Mouse (Mus musculus) liver, embryonic 15.5 days (tissue): ENCODE results near the gene Fgf5. TPM values are rescaled to one million over a fixed set of nuclear protein-coding genes. Genes with fewer than 3 reads are reported as not detected.

Experiments
- ATAC-seq: fragments of 200-750 bp; cut with Nextera tagmentation; 2 replicates; pipeline ENCODE4 v1.8.0; 2017; ENCODE audit warnings: moderate number of reproducible peaks, mild to moderate bottlenecking, moderate library complexity; ENCODE audit not compliant: insufficient read depth
- H3K27ac ChIP-seq: fragments of 300-500 bp; sonication (generic); replicated peaks from 2 replicates; pipeline ENCODE4 v1.5.1; 2015; ENCODE audit warnings: mild to moderate bottlenecking, inconsistent platforms
- H3K27me3 ChIP-seq: fragments of 300-500 bp; sonication (generic); 2 replicates; pipeline ENCODE4 v1.6.1; 2015; ENCODE audit warnings: mild to moderate bottlenecking, inconsistent platforms
- H3K36me3 ChIP-seq: fragments of 300-500 bp; sonication (generic); replicated peaks from 2 replicates; pipeline ENCODE4 v1.6.1; 2015; ENCODE audit warnings: moderate library complexity, mild to moderate bottlenecking, inconsistent platforms
- H3K4me1 ChIP-seq: fragments of 300-500 bp; sonication (generic); replicated peaks from 2 replicates; pipeline ENCODE4 v1.6.1; 2015; ENCODE audit warnings: inconsistent platforms
- H3K4me2 ChIP-seq: fragments of 300-500 bp; sonication (generic); 2 replicates; pipeline ENCODE4 v1.6.1; 2015; ENCODE audit warnings: moderate library complexity, mild to moderate bottlenecking, inconsistent platforms
- H3K4me3 ChIP-seq: fragments of 300-500 bp; sonication (generic); replicated peaks from 2 replicates; pipeline ENCODE4 v1.5.1; 2015; ENCODE audit warnings: mild to moderate bottlenecking, inconsistent platforms
- H3K9ac ChIP-seq: fragments of 300-500 bp; sonication (generic); 2 replicates; pipeline ENCODE4 v1.6.1; 2015; ENCODE audit warnings: moderate library complexity, mild to moderate bottlenecking, inconsistent platforms
- H3K9me3 ChIP-seq: fragments of 300-500 bp; sonication (generic); replicated peaks from 2 replicates; pipeline ENCODE4 v1.6.1; 2016; ENCODE audit warnings: inconsistent platforms
- WGBS: fragments of 180-500 bp; shearing (Covaris S2); methylation state at CpG from one replicate; pipeline ENCODE4 v1.1.7; 2015; ENCODE audit warnings: mixed read lengths; ENCODE audit not compliant: insufficient replicate concordance; 5-methylcytosine and 5-hydroxymethylcytosine counted together
- polyA plus RNA-seq: library from polyadenylated mRNA; unstranded; fragments of >200 nt; fragmentation: Nextera tagmentation; extraction: Ambion mirVana; gene quantifications from 2 replicates; pipeline ENCODE4 v1.2.1, GENCODE M21; 2015

Gene Fgf5
- polyA plus RNA-seq, 1 experiment from 2014 or later, result 0.15 TPM

DNA sequence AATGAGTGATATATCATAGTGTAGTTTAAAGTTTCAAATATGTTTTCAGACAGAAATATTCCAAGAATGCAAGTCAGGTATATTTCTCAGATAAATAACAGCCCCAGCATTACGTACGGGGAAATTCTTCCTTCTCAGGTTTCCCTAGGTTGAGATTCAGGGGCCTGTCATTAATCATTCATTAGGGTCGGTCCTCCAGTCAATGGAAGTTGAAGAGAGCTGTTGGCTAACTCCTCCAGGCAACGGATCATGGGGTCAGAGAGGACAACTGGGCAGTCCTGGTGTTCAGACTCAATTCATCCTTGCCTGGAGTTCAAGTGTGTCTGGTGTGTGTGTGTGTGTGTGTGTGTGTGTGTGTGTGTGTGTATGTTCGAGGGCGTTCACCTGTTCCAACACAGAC lies 837 bp upstream of the Fgf5 start:
- Histone ChIP-seq H3K9me3 (no peaks in the 10 kb centered on the region), H3K9ac (no peak overlapping the region), H3K36me3 (no peaks in the 10 kb centered on the region), H3K27me3 (peaks cover 52% of the 10 kb centered on the region), H3K4me2 (no peak overlapping the region), H3K4me1 (no peaks in the 10 kb centered on the region), H3K27ac (no peak overlapping the region), H3K4me3 (no peak overlapping the region)
- WGBS, result 16% methylated on average over 6 of the region's 6 CpGs
- no peak for ATAC-seq

DNA sequence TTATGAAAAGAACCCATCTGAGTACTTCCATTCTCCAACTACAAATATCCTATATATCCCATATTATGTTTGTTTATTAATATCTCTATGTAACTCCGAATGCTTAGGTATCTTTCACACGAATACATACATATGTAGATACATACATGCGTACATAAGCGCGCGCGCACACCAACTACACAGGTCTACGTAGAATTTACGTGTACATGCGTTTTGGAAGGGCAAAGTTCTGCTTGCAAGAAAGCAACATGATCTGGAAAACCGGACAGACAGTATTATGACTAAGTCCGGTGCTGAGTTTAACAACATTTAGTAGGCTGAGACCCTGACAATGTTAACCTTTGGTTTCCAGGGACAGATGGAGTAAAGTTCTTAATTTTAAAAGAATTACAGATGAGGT lies 1.2 kb downstream of the Fgf5 start:
- Histone ChIP-seq H3K4me3 (no peak overlapping the region), H3K36me3 (no peaks in the 10 kb centered on the region), H3K9ac (no peak overlapping the region), H3K9me3 (no peaks in the 10 kb centered on the region), H3K4me1 (no peaks in the 10 kb centered on the region), H3K27ac (no peak overlapping the region), H3K4me2 (no peak overlapping the region), H3K27me3 (peaks cover 52% of the 10 kb centered on the region)
- no peak for ATAC-seq
- WGBS, result 5% methylated on average over 12 of the region's 12 CpGs

GRCm38 (mm10) chr5:98255760-98256490 lies 1.9 kb downstream of the Fgf5 start:
- Histone ChIP-seq H3K9me3 (no peaks in the 10 kb centered on the region), H3K4me1 (no peaks in the 10 kb centered on the region), H3K9ac (no peak overlapping the region), H3K4me2 (no peak overlapping the region), H3K27me3 (peaks cover 52% of the 10 kb centered on the region), H3K4me3 (no peak overlapping the region), H3K36me3 (no peaks in the 10 kb centered on the region), H3K27ac (no peak overlapping the region)
- no peak for ATAC-seq
- WGBS, result 5% methylated on average over 18 of the region's 18 CpGs

- H3K4me3 ChIP-seq, result no peak overlapping the region
- no peak overlapping the region for H3K27ac ChIP-seq
- H3K9ac ChIP-seq, result no peak overlapping the region
- no peaks in the 10 kb centered on the region for H3K36me3 ChIP-seq
- H3K27me3 ChIP-seq, result no peaks in the 10 kb centered on the region
- H3K4me1 ChIP-seq, result no peaks in the 10 kb centered on the region
- no peak overlapping the region for H3K4me2 ChIP-seq
- WGBS, result 67% methylated on average over 21 of the region's 21 CpGs
- no peaks in the 10 kb centered on the region for H3K9me3 ChIP-seq
- no peak for ATAC-seq
Observed at GRCm38 (mm10) chr5:98275318-98275818, 21.4 kb downstream of the Fgf5 start.

DNA sequence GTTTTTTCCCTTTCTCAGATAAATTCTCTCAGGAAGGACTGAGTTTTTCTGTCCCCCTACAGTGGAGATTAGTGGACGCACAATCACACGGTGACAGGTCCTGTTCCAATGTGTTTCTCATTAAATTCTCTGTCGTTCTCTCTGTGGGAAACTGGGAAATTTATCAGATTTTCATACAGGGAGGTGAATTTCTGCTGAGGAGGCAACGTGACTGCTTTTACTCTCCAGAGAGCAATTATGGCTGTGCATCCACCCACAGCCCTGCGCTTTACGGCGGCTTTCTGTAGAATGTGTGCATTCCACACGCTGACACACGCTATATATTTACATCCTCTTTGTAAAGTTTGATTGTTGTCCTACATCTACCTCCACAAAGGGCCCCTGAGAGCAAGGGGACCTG lies 28.0 kb downstream of the Fgf5 start:
- H3K4me2 ChIP-seq, result no peak overlapping the region
- WGBS, result 63% methylated on average over 9 of the region's 9 CpGs
- H3K4me1 ChIP-seq, result no peaks in the 10 kb centered on the region
- no peak overlapping the region for H3K9ac ChIP-seq
- H3K9me3 ChIP-seq, result no peaks in the 10 kb centered on the region
- no peak for ATAC-seq
- no peak overlapping the region for H3K27ac ChIP-seq
- H3K27me3 ChIP-seq, result peaks cover 3% of the 10 kb centered on the region; the same call in 1 of the 2 replicates
- no peak overlapping the region for H3K4me3 ChIP-seq
- no peaks in the 10 kb centered on the region for H3K36me3 ChIP-seq

DNA sequence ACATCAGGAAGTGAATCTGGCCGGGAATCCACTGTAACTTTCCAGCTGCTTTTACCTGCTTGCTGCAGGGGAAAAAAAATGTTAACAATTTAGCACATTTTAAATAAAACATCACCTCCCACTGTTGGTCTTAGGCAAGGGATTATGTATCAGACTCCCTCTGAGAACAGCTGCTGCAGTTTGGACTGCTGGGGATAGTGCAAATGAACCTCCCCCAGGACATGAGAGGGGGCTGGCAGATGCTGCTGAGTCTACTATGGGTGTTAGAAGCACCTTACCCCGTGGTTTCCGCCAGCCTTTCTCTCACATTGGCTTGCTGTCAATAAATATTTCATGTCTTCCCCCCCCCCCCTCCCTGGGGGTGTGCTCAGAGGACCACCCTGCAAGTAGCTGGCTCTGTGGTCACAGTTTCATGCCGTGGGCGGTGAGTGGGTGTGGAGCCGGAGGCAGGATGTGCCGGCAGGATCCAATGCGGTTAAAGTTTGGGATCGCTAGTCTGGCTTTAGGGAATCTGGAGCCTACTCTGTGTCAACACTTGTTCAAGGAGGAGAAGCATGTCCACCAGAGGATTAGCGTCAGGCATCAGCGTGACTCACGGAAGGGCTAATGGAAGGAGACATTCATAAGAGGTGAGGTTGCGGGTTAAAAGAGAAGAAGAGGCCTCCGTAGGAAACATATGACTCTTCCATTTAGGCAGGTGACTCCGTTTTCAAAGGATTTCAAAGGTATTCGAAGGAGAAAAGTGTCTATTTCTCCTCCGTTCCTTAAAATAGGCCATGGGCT lies 29.9 kb downstream of the Fgf5 start:
- peaks cover 3% of the 10 kb centered on the region; the same call in 1 of the 2 replicates for H3K27me3 ChIP-seq
- no peak overlapping the region for H3K9ac ChIP-seq
- no peak overlapping the region for H3K27ac ChIP-seq
- no peak overlapping the region for H3K4me2 ChIP-seq
- no peak for ATAC-seq
- 33% methylated on average over 17 of the region's 17 CpGs for WGBS
- no peaks in the 10 kb centered on the region for H3K4me1 ChIP-seq
- H3K36me3 ChIP-seq, result no peaks in the 10 kb centered on the region
- H3K9me3 ChIP-seq, result no peaks in the 10 kb centered on the region
- H3K4me3 ChIP-seq, result no peak overlapping the region

GRCm38 (mm10) chr5:98290642-98291041 lies 36.7 kb downstream of the Fgf5 start:
- Histone ChIP-seq H3K36me3 (no peaks in the 10 kb centered on the region), H3K4me2 (no peak overlapping the region), H3K4me3 (no peak overlapping the region), H3K4me1 (no peaks in the 10 kb centered on the region), H3K27ac (no peak overlapping the region), H3K9me3 (no peaks in the 10 kb centered on the region), H3K9ac (no peak overlapping the region), H3K27me3 (peaks cover 18% of the 10 kb centered on the region)
- ATAC-seq, result no peak
- 68% methylated on average over 8 of the region's 8 CpGs for WGBS

- no peak for ATAC-seq
- 6% methylated on average over 19 of the region's 19 CpGs for WGBS
- H3K4me3 ChIP-seq, result no peak overlapping the region
- H3K27me3 ChIP-seq, result peaks cover 18% of the 10 kb centered on the region
- H3K9me3 ChIP-seq, result no peaks in the 10 kb centered on the region
- H3K27ac ChIP-seq, result no peak overlapping the region
- no peak overlapping the region for H3K9ac ChIP-seq
- H3K4me2 ChIP-seq, result no peak overlapping the region
- no peaks in the 10 kb centered on the region for H3K4me1 ChIP-seq
- no peaks in the 10 kb centered on the region for H3K36me3 ChIP-seq
Observed at GRCm38 (mm10) chr5:98292388-98293048, 38.5 kb downstream of the Fgf5 start.

GRCm38 (mm10) chr5:98293049-98293715 lies 39.2 kb downstream of the Fgf5 start:
- WGBS, result 7% methylated on average over 12 of the region's 12 CpGs
- Histone ChIP-seq H3K27me3 (peaks cover 18% of the 10 kb centered on the region), H3K4me1 (no peaks in the 10 kb centered on the region), H3K27ac (no peak overlapping the region), H3K4me2 (no peak overlapping the region), H3K9me3 (no peaks in the 10 kb centered on the region), H3K36me3 (no peaks in the 10 kb centered on the region), H3K9ac (no peak overlapping the region), H3K4me3 (no peak overlapping the region)
- ATAC-seq, result no peak

- no peak overlapping the region for H3K4me3 ChIP-seq
- WGBS, result 61% methylated on average over 4 of the region's 4 CpGs
- H3K4me2 ChIP-seq, result no peak overlapping the region
- no peaks in the 10 kb centered on the region for H3K27me3 ChIP-seq
- ATAC-seq, result no peak
- H3K27ac ChIP-seq, result no peak overlapping the region
- H3K36me3 ChIP-seq, result no peaks in the 10 kb centered on the region
- no peaks in the 10 kb centered on the region for H3K9me3 ChIP-seq
- H3K9ac ChIP-seq, result no peak overlapping the region
- H3K4me1 ChIP-seq, result no peaks in the 10 kb centered on the region
Observed at GRCm38 (mm10) chr5:98300079-98300478, 46.1 kb downstream of the Fgf5 start.

DNA sequence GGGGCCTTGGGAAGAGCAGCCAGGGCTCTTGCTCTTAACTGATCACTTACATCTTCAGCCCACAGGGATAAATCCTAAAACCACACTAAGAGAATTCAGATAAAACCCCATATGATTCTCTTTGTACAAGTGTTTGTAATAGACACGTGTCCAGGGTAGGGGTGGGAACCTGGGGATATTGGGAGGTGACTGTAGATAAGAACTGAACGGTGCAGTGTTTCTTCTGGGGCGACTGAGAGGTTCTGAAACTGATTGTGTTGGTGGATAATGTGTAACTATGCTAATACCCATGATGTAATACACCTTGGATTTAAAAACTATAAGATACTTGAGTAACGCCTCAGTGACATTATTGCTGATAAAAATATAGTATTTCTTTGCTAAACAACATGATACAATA lies 51.7 kb downstream of the Fgf5 start:
- no peak overlapping the region for H3K27ac ChIP-seq
- H3K36me3 ChIP-seq, result no peaks in the 10 kb centered on the region
- H3K9ac ChIP-seq, result no peak overlapping the region
- no peaks in the 10 kb centered on the region for H3K4me1 ChIP-seq
- H3K27me3 ChIP-seq, result no peaks in the 10 kb centered on the region
- ATAC-seq, result no peak
- no peak overlapping the region for H3K4me3 ChIP-seq
- no peak overlapping the region for H3K4me2 ChIP-seq
- no peaks in the 10 kb centered on the region for H3K9me3 ChIP-seq
- 45% methylated on average over 4 of the region's 4 CpGs for WGBS
